Mouse (Mus musculus): ENCODE results near the gene Negr1.

- no peak for TF ChIP-seq CTCF (IDR thresholded peaks at IDR 0.05; ENCODE audit: low read depth, low read length)
- no peak for TF ChIP-seq GATA2 (IDR thresholded peaks at IDR 0.05; ENCODE audit: borderline replicate concordance, low read depth, low read length)
Measured at GRCm38 (mm10) chr3:157203573-157203972, 642.0 kb downstream of the Negr1 start.
